Mouse (Mus musculus): Measurements from ENCODE around the gene Tshb. TPM values are rescaled to one million over a fixed set of nuclear protein-coding genes. Genes with fewer than 3 reads are reported as not detected.

The Tshb gene
- total RNA-seq (2023), result not detected

DNA sequence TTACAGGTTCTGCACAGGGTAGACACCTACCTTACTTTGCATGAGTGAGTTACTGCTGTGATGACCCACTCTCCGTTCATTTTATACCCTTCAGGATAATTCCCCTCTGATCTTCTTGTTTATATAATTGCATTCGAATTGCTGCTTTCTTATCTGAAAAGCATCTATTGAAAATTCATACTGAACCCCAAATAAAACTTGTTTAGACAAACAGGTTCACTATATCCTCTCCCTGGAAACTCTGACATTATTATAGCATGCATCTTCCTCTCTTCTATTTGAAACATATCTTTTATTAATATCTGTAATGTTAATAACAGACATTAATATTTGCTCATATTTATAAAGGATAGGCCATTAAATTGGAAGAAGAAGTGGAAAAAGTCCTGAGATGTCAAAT, at the start of gene Tshb:
Gene Tshb (minus strand): TSS at position 101 of the 400 bp plus-strand sequence.

DNA sequence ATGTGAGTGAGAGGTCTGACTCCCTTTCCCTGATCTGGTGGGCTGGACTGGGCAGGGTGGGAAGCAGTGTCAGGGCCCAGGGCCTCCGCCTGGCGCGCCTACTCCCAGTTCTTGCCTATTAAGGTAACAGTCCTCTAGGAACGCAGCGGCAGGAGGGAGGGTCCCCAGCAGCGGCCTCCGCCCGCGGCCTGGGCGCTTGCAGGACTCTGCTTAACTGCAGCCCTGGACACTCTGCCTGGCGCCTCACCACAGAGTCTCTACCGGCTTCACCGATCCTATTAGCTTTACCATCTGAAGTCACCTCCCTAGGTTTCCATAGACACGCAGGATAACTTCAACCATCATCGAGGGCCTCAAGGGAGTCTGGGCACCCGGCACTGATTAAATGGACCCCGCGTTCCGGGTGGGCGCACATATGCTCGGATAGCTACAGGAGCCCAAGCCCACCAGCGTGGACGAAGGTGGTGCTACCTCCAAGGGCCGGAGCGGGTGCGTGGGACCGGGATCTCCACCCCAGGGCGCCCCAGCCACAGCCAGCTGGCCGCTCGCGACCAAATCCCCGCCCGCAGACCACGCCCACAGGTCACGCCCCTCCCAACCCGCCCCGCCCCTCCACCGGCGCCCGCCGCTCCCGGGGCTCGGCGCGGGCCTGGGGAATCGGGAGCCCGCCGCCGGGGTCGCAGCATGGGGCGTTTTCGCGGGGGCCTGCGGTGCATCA, 48.0 kb downstream of the Tshb start, which contains the start of gene Tspan2:
Gene Tspan2 (plus strand): TSS at position 217 of the 718 bp plus-strand sequence.

Other genes starting within 250 kb of the Tshb start
- 1.1 TPM for gene Tspan2, start 48.2 kb downstream of the Tshb start, total RNA-seq (2023)
- not detected for gene Sycp1, start 153.4 kb upstream of the Tshb start, total RNA-seq (2023)
- not detected for gene Nr1h5, start 181.4 kb upstream of the Tshb start, total RNA-seq (2023)
- gene Sike1, start 213.0 kb upstream of the Tshb start, total RNA-seq (2023), result 104 TPM
- 499 TPM for gene Csde1, start 237.7 kb upstream of the Tshb start, total RNA-seq (2023)

Measured in CD4-positive naive resting alpha-beta T cell, adult 57 days (primary cell).